Mouse (Mus musculus): ENCODE results near the gene Map4k2. TPM values are rescaled to one million over a fixed set of nuclear protein-coding genes. Genes with fewer than 3 reads are reported as not detected.
A peak's percentile ranks its signal among the peaks of the same experiment; 100 is the strongest.

Gene Map4k2
- total and polyA plus RNA-seq, 3 experiments = 8.0 to 22.3 TPM; not detected in 1

GRCm38 (mm10) chr19:6364842-6365241 is 23.9 kb downstream of the Map4k2 start:
- H3K79me2 ChIP-seq (ENCODE audit: control insufficient read depth, insufficient read depth, low read length, poor library complexity) = peaks cover 37% of the 10 kb centered on the region
- TF ChIP-seq POLR2AphosphoS5 (IDR thresholded peaks at IDR 0.05; ENCODE audit: borderline replicate concordance, low read depth, low read length) = no peak
- no peak for TF ChIP-seq MEF2A (IDR thresholded peaks at IDR 0.05; ENCODE audit: extremely low read depth, insufficient replicate concordance, low read depth, low read length, poor library complexity, severe bottlenecking)
- TF ChIP-seq NRF1 (IDR thresholded peaks at IDR 0.05; ENCODE audit: insufficient read depth, low read depth, low read length, poor library complexity, severe bottlenecking) = no peak
- TF ChIP-seq POLR2A (IDR thresholded peaks at IDR 0.05; ENCODE audit: control insufficient read depth in 1 of 2, insufficient read depth in 1 of 2, low read depth in 1 of 2, low read length in 2 of 2, poor library complexity in 1 of 2) = no peak
- no peak for TF ChIP-seq ZMIZ1 (IDR thresholded peaks at IDR 0.05; ENCODE audit: low read depth, low read length)
- TF ChIP-seq MAFK (IDR thresholded peaks at IDR 0.05; ENCODE audit: borderline replicate concordance, low read depth, low read length) = no peak
- TF ChIP-seq POLR2AphosphoS2 (IDR thresholded peaks at IDR 0.05; ENCODE audit: low read length) = peak; percentile 31; the same call in 1 of the 2 replicates
- TF ChIP-seq MXI1 (IDR thresholded peaks at IDR 0.05; ENCODE audit: low read depth, low read length) = peak; percentile 45; the same call in 1 of the 2 replicates
- no peak for TF ChIP-seq GATA1 (IDR thresholded peaks at IDR 0.05; ENCODE audit: low read depth, low read length)
- no peak for TF ChIP-seq E2F4 (IDR thresholded peaks at IDR 0.05; ENCODE audit: borderline replicate concordance, low read depth, low read length)
- TF ChIP-seq UBTF (IDR thresholded peaks at IDR 0.05; ENCODE audit: borderline replicate concordance, insufficient read depth, low read depth, low read length) = no peak
- no peak for TF ChIP-seq CTCF (IDR thresholded peaks at IDR 0.05 in 2 of 3, conservative IDR thresholded peaks at IDR 0.05 in 1 of 3; ENCODE audit: control insufficient read depth in 1 of 3, insufficient read depth in 1 of 3, low read depth in 2 of 3, low read length in 3 of 3, poor library complexity in 1 of 3, severe bottlenecking in 1 of 3)
- TF ChIP-seq GABPA (IDR thresholded peaks at IDR 0.05; ENCODE audit: low read depth, low read length) = no peak
- no peak for TF ChIP-seq RAD21 (IDR thresholded peaks at IDR 0.05; ENCODE audit: low read depth, low read length)
- no peak for TF ChIP-seq ELF1 (IDR thresholded peaks at IDR 0.05; ENCODE audit: low read depth, low read length)
- TF ChIP-seq TCF12 (IDR thresholded peaks at IDR 0.05; ENCODE audit: low read depth, low read length) = no peak
- no peak for TF ChIP-seq TBP (IDR thresholded peaks at IDR 0.05; ENCODE audit: low read depth, low read length)
- no peak for TF ChIP-seq RCOR1 (IDR thresholded peaks at IDR 0.05; ENCODE audit: low read depth, low read length)
- 0 out of 2 replicates have a peak, but pooled peaks have one; percentile 5 for TF ChIP-seq MYC (IDR thresholded peaks at IDR 0.05; ENCODE audit: low read depth, low read length)
- TF ChIP-seq NELFE (IDR thresholded peaks at IDR 0.05; ENCODE audit: low read depth, low read length) = no peak
- no peak for TF ChIP-seq EP300 (IDR thresholded peaks at IDR 0.05; ENCODE audit: low read depth in 1 of 2, low read length in 2 of 2)
- peak; percentile 90; the same call in 1 of the 2 replicates for TF ChIP-seq CHD1 (IDR thresholded peaks at IDR 0.05; ENCODE audit: low read depth, low read length)
- TF ChIP-seq KAT2A (conservative IDR thresholded peaks at IDR 0.05; ENCODE audit: low read depth, low read length) = no peak
- no peak for TF ChIP-seq MYB (IDR thresholded peaks at IDR 0.05; ENCODE audit: low read depth, low read length)
- TF ChIP-seq SIN3A (IDR thresholded peaks at IDR 0.05; ENCODE audit: low read length) = peak; percentile 68; the same call in 1 of the 2 replicates
- TF ChIP-seq TAL1 (IDR thresholded peaks at IDR 0.05; ENCODE audit: low read length) = no peak
- TF ChIP-seq CHD2 (IDR thresholded peaks at IDR 0.05; ENCODE audit: low read length) = no peak
- peaks cover 42 to 57% of the 10 kb centered on the region in 2 experiments for H3K36me3 ChIP-seq (ENCODE audit: control insufficient read depth in 1 of 2, insufficient read depth in 2 of 2, low read length in 2 of 2)
- H3K27ac ChIP-seq (ENCODE audit: control insufficient read depth, low read depth, low read length) = peak overlapping the region; percentile 97
- peak; percentile 71 for DNase-seq (ENCODE audit: low read depth, low spot score)
- no peaks in the 10 kb centered on the region for H3K27me3 ChIP-seq (ENCODE audit: control insufficient read depth in 1 of 2, insufficient read depth in 2 of 2, low read length in 2 of 2)
- H3K4me3 ChIP-seq (ENCODE audit: control insufficient read depth in 1 of 2, insufficient read depth in 1 of 2, low read depth in 2 of 2, low read length in 2 of 2) = peak overlapping the region; percentile 86 to 93
- H3K4me1 ChIP-seq (ENCODE audit: control insufficient read depth in 1 of 2, insufficient read depth in 2 of 2, low read length in 2 of 2) = peaks cover 18 to 25% of the 10 kb centered on the region in 2 experiments
- peak overlapping the region; percentile 99 for H3K9ac ChIP-seq (ENCODE audit: control insufficient read depth, low read depth, low read length, poor library complexity, severe bottlenecking)
- H3K9me3 ChIP-seq (replicated peaks; ENCODE audit: insufficient read depth, low read length) = no peaks in the 10 kb centered on the region
